Mouse (Mus musculus): ENCODE results near the gene Aqp7. TPM values are rescaled to one million over a fixed set of nuclear protein-coding genes. Genes with fewer than 3 reads are reported as not detected.

Aqp7 gene
- polyA plus RNA-seq, 1 experiment from 2014 or later = not detected

DNA sequence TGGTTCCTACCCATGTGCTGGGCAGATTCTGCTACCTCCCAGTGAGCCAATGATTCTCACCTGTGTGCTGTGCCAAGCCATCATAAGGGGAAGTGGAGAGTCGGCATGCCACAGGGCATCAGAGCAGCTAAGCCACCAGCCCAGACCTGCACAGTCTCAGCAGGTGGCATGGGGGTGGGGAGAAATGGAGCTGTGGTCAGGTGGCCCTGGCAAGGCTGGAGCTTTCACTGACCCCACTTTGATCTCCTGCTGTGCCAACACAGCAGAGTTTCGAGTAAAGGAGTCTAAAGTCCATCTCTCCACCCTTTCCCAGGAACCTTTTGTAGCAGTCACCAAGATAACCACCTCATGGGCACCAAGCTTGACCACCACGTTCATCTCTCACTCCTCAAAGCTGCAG lies 20.1 kb downstream of the Aqp7 start:
- peaks cover 33% of the 10 kb centered on the region for H3K36me3 ChIP-seq (replicated peaks; ENCODE audit: control insufficient read depth, insufficient read depth)
- DNase-seq (ENCODE audit: low spot score) = no peak
- 86% methylated on average over 3 of the region's 3 CpGs for WGBS

DNA sequence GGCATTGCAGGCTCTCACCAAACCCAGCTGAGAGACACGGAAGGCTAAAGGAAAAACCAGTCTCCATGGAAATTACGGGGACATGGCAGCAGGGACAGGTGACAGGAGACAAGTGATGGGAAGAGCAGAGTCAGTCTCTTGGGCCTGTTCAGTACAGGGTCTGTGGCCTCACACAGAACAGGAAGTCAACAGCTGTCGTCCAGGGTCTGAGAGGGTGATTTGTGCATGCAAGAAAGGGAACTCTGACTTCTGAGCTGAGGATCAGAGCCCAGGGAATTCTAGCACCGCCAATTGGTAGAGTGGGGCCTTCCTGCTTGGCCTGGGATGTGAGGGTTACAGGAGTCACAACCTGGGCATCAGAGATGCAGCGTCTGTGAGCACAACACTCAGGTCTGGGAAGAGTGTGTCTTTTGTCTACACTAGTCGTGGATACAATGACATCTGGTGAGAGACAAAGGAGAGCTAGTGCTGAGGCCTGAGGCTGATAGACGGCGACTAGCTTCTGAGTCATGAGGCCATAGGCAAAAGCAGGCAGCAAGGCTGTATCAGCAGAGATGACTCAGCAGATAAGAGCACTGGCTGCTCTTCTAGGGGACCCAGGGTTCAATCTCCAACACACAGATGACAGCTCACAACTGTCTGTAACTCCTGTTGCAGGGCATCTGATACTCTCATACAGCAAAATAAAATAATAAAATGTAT lies 21.7 kb downstream of the Aqp7 start:
- no peaks in the 10 kb centered on the region for H3K27me3 ChIP-seq (ENCODE audit: control insufficient read depth, insufficient read depth, low read length)
- H3K36me3 ChIP-seq (replicated peaks; ENCODE audit: control insufficient read depth, insufficient read depth) = peaks cover 49% of the 10 kb centered on the region
- ATAC-seq (ENCODE audit: low FRiP score) (no peak), DNase-seq (ENCODE audit: low spot score) (no peak)
- no peak overlapping the region for H3K9ac ChIP-seq
- no peak overlapping the region for H3K27ac ChIP-seq
- no peaks in the 10 kb centered on the region for H3K4me1 ChIP-seq (replicated peaks; ENCODE audit: control insufficient read depth, insufficient read depth, low read length)
- 62% methylated on average over 8 of the region's 8 CpGs for WGBS
- H3K4me2 ChIP-seq (replicated peaks) = no peak overlapping the region
- H3K9me3 ChIP-seq (ENCODE audit: control insufficient read depth, low read length) = no peaks in the 10 kb centered on the region
- no peak overlapping the region for H3K4me3 ChIP-seq (replicated peaks; ENCODE audit: low read length)

More for the DNA sequence above, 20.1 kb downstream of the Aqp7 start:
- Histone ChIP-seq H3K27me3 (ENCODE audit: control insufficient read depth, insufficient read depth, low read length) (no peaks in the 10 kb centered on the region), H3K27ac (no peak overlapping the region), H3K9ac (no peak overlapping the region), H3K9me3 (ENCODE audit: control insufficient read depth, low read length) (no peaks in the 10 kb centered on the region), H3K4me3 (replicated peaks; ENCODE audit: low read length) (no peak overlapping the region), H3K4me2 (replicated peaks) (no peak overlapping the region), H3K4me1 (replicated peaks; ENCODE audit: control insufficient read depth, insufficient read depth, low read length) (no peaks in the 10 kb centered on the region)
- ATAC-seq (ENCODE audit: low FRiP score) = no peak

DNA sequence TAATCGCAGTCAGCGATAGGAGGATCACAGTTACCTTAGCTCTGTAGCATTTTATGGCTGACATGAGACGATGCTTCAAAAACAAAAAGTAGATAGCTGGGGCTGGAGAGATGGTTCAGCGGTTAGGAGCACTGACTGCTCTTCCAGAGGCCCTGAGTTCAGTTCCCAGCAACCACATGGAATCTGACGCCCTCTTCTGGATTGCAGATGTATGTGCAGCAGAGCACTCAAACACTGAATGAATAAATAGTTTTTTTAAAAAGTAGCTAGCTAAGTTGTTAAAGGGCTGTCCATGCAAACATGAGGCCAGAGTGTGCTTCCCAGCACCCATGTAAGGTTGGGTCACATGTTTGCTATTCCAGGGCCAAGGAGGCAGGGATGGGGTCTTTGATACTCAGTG lies 26.8 kb downstream of the Aqp7 start:
- Histone ChIP-seq H3K4me2 (replicated peaks) (no peak overlapping the region), H3K36me3 (replicated peaks; ENCODE audit: control insufficient read depth, insufficient read depth) (peaks cover 79% of the 10 kb centered on the region), H3K9me3 (ENCODE audit: control insufficient read depth, low read length) (no peaks in the 10 kb centered on the region), H3K9ac (no peak overlapping the region), H3K4me1 (replicated peaks; ENCODE audit: control insufficient read depth, insufficient read depth, low read length) (no peaks in the 10 kb centered on the region), H3K27me3 (ENCODE audit: control insufficient read depth, insufficient read depth, low read length) (no peaks in the 10 kb centered on the region), H3K27ac (no peak overlapping the region), H3K4me3 (replicated peaks; ENCODE audit: low read length) (no peak overlapping the region)
- WGBS = 89% methylated on average over 5 of the region's 5 CpGs
- ATAC-seq (ENCODE audit: low FRiP score) (no peak), DNase-seq (ENCODE audit: low spot score) (no peak)

DNA sequence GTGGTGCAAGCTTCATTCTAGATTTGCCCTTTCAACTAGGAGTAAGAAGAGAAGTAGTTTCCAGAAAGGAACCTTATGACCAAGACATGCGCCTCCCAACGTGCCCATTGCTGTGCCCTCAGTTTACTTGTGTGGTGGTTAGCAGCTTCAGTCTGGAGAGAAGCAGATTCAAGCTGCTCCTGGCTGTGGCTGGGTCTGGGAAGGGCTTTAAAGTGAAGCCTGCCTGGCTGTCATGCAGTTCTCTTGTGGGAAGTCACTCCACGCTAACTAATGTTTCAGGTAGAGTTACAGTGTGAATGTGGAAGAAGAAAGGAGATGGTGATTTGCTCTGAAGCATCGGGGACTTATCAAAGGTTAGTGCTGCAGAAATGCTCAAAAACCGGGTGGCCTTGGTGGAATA lies 32.1 kb downstream of the Aqp7 start:
- Histone ChIP-seq H3K4me1 (replicated peaks; ENCODE audit: control insufficient read depth, insufficient read depth, low read length) (no peaks in the 10 kb centered on the region), H3K9me3 (ENCODE audit: control insufficient read depth, low read length) (no peaks in the 10 kb centered on the region), H3K36me3 (replicated peaks; ENCODE audit: control insufficient read depth, insufficient read depth) (peaks cover 74% of the 10 kb centered on the region), H3K4me2 (replicated peaks) (no peak overlapping the region), H3K9ac (no peak overlapping the region), H3K4me3 (replicated peaks; ENCODE audit: low read length) (no peak overlapping the region), H3K27ac (no peak overlapping the region), H3K27me3 (ENCODE audit: control insufficient read depth, insufficient read depth, low read length) (no peaks in the 10 kb centered on the region)
- DNase-seq (ENCODE audit: low spot score) (no peak), ATAC-seq (ENCODE audit: low FRiP score) (no peak)
- 96% methylated on average over 5 of the region's 5 CpGs for WGBS

DNA sequence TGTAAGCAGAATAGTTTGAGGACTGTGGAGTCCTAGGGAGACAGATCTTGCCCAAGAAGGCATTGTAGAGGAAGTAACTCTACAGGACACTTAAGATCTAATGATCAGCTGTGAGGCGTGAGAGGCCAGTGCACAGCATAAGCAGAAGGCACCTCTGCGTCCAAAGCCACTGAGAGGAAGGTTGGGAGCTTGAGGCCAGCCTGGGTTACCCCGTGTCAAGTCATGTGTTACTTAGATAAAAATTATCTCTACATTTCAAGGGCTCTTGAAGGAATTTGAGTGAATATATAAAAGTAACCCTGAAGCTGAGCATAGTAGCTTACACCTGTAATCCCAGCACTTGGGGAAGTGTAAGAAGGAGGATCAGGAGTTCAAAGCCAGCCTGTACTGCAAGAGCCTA lies 34.6 kb downstream of the Aqp7 start:
- ATAC-seq (ENCODE audit: low FRiP score) (no peak), DNase-seq (ENCODE audit: low spot score) (no peak)
- Histone ChIP-seq H3K36me3 (replicated peaks; ENCODE audit: control insufficient read depth, insufficient read depth) (peaks cover 83% of the 10 kb centered on the region), H3K4me1 (replicated peaks; ENCODE audit: control insufficient read depth, insufficient read depth, low read length) (no peaks in the 10 kb centered on the region), H3K4me3 (replicated peaks; ENCODE audit: low read length) (no peak overlapping the region), H3K4me2 (replicated peaks) (no peak overlapping the region), H3K9ac (no peak overlapping the region), H3K27ac (no peak overlapping the region), H3K9me3 (ENCODE audit: control insufficient read depth, low read length) (no peaks in the 10 kb centered on the region), H3K27me3 (ENCODE audit: control insufficient read depth, insufficient read depth, low read length) (no peaks in the 10 kb centered on the region)
- WGBS = 86% methylated on average over 3 of the region's 3 CpGs

DNA sequence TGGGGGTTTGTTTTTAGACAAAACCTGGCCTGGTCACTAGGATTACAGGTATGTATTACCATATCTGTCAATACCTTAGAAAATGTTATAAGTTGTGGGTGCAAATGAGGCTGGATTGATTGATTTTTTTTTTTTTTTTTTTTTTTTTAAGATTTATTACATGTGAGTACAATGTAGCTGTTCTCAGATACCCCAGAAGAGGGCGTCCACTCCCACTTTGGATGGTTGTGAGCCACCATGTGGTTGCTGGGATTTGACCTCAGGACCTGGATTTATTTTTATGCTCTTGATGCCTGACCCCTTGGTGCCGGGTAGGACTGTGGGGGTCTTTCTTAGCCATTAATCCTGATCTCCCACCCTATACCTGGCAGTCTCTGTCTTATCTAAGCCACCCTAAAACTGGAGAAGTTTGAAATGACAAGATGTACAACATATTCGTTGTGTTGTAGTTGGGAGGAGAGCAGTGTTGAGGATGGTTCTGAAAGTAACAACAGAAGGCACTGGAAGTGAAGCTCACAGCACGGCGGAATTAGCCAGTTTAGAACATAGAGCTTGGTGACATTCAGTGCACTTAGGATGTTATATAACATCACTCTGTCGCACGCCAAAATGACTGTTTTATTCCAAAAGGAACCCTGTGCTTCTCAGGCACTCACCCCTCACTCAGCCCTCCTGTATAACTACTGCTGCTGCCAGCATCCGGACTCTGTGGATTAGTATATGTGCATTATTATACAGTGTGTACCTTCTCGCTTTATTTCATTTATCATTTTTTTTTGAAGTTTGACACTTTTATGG lies 46.9 kb downstream of the Aqp7 start:
- H3K27me3 ChIP-seq (ENCODE audit: control insufficient read depth, insufficient read depth, low read length) = no peaks in the 10 kb centered on the region
- no peak for ATAC-seq (ENCODE audit: low FRiP score)
- no peak overlapping the region for H3K4me3 ChIP-seq (replicated peaks; ENCODE audit: low read length)
- DNase-seq (ENCODE audit: low spot score) = no peak
- no peaks in the 10 kb centered on the region for H3K4me1 ChIP-seq (replicated peaks; ENCODE audit: control insufficient read depth, insufficient read depth, low read length)
- no peak overlapping the region for H3K27ac ChIP-seq
- 95% methylated on average over 9 of the region's 9 CpGs for WGBS
- H3K9ac ChIP-seq = no peak overlapping the region
- H3K36me3 ChIP-seq (replicated peaks; ENCODE audit: control insufficient read depth, insufficient read depth) = peaks cover 98% of the 10 kb centered on the region
- H3K4me2 ChIP-seq (replicated peaks) = no peak overlapping the region
- H3K9me3 ChIP-seq (ENCODE audit: control insufficient read depth, low read length) = no peaks in the 10 kb centered on the region

DNA sequence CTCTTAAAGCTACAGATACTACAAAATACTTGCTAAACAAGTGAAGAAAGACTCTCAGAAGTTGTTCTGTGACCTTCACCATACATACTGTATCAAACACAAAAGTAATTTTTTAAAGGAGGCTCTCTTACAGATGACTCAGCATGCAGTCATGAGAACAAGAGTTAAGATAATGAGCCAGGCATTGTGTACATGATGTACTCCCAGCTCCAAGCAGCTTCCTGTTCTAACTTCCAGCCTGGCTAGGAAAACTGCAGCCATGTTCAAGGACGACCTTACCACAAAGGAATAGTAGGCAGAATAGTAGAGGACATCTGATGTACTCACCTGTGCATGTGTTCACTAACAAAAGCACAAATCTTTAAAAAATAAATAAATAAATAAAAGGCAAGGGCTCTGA lies 47.7 kb downstream of the Aqp7 start:
- DNase-seq (ENCODE audit: low spot score) = no peak
- WGBS = 97% methylated on average over 1 of the region's 1 CpGs
- no peaks in the 10 kb centered on the region for H3K27me3 ChIP-seq (ENCODE audit: control insufficient read depth, insufficient read depth, low read length)

DNA sequence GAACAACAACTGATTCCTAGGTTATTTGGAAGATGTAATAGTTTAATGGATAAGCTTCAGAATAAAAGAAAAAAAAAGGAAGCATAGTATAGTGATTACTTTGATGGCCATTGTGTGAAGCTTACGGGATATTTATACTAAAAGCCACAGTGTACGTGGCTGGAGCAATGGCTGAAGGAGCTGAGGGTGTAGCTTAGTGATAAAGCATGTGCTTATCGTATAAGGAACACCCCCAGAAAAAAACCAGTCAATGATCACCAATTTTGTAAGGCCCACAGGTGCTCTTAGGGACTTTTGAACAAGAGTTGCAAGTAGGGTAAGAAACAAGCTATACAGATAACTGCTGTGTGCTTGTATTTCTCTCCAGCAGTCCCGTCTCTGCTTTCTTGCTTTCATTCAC lies 50.0 kb downstream of the Aqp7 start:
- 98% methylated on average over 4 of the region's 4 CpGs for WGBS
- H3K27ac ChIP-seq = no peak overlapping the region
- no peaks in the 10 kb centered on the region for H3K9me3 ChIP-seq (ENCODE audit: control insufficient read depth, low read length)
- peaks cover 100% of the 10 kb centered on the region for H3K36me3 ChIP-seq (replicated peaks; ENCODE audit: control insufficient read depth, insufficient read depth)
- DNase-seq (ENCODE audit: low spot score) (no peak), ATAC-seq (ENCODE audit: low FRiP score) (no peak)
- H3K27me3 ChIP-seq (ENCODE audit: control insufficient read depth, insufficient read depth, low read length) = no peaks in the 10 kb centered on the region
- H3K9ac ChIP-seq = no peak overlapping the region
- H3K4me1 ChIP-seq (replicated peaks; ENCODE audit: control insufficient read depth, insufficient read depth, low read length) = no peaks in the 10 kb centered on the region
- no peak overlapping the region for H3K4me3 ChIP-seq (replicated peaks; ENCODE audit: low read length)
- no peak overlapping the region for H3K4me2 ChIP-seq (replicated peaks)

More for the DNA sequence above, 47.7 kb downstream of the Aqp7 start:
- Histone ChIP-seq H3K4me3 (replicated peaks; ENCODE audit: low read length) (no peak overlapping the region), H3K9me3 (ENCODE audit: control insufficient read depth, low read length) (no peaks in the 10 kb centered on the region), H3K27ac (no peak overlapping the region), H3K4me1 (replicated peaks; ENCODE audit: control insufficient read depth, insufficient read depth, low read length) (no peaks in the 10 kb centered on the region), H3K9ac (no peak overlapping the region), H3K36me3 (replicated peaks; ENCODE audit: control insufficient read depth, insufficient read depth) (peaks cover 100% of the 10 kb centered on the region), H3K4me2 (replicated peaks) (no peak overlapping the region)
- no peak for ATAC-seq (ENCODE audit: low FRiP score)

DNA sequence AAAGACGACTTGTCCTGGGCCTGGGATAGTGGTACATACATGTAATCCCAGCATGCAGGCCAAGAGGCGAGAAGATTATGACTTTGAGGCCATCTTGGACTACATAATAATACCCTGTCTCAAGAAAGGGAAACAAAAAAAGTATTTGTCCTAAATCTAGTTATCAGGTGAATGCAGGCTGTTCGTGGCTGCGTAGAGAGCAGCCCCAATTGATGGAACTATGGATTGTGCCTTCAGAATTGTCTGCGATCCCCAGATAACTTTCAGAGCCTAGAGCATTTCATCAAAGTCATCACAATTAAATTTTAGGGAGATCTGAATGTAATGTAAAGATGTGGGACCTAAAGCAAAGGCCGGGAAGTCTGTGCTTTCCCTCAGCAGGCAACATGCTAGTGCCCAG lies 51.6 kb downstream of the Aqp7 start:
- no peak for DNase-seq (ENCODE audit: low spot score)

More for the DNA sequence above, 51.6 kb downstream of the Aqp7 start:
- peaks cover 100% of the 10 kb centered on the region for H3K36me3 ChIP-seq (replicated peaks; ENCODE audit: control insufficient read depth, insufficient read depth)
- 95% methylated on average over 6 of the region's 6 CpGs for WGBS
- H3K4me3 ChIP-seq (replicated peaks; ENCODE audit: low read length) = no peak overlapping the region
- no peak for ATAC-seq (ENCODE audit: low FRiP score)
- no peaks in the 10 kb centered on the region for H3K4me1 ChIP-seq (replicated peaks; ENCODE audit: control insufficient read depth, insufficient read depth, low read length)
- no peak overlapping the region for H3K27ac ChIP-seq
- H3K4me2 ChIP-seq (replicated peaks) = no peak overlapping the region
- H3K27me3 ChIP-seq (ENCODE audit: control insufficient read depth, insufficient read depth, low read length) = no peaks in the 10 kb centered on the region
- no peak overlapping the region for H3K9ac ChIP-seq
- no peaks in the 10 kb centered on the region for H3K9me3 ChIP-seq (ENCODE audit: control insufficient read depth, low read length)
